8 mouse cellular contexts compared by ENCODE assay signal in the genomic region with DNA sequence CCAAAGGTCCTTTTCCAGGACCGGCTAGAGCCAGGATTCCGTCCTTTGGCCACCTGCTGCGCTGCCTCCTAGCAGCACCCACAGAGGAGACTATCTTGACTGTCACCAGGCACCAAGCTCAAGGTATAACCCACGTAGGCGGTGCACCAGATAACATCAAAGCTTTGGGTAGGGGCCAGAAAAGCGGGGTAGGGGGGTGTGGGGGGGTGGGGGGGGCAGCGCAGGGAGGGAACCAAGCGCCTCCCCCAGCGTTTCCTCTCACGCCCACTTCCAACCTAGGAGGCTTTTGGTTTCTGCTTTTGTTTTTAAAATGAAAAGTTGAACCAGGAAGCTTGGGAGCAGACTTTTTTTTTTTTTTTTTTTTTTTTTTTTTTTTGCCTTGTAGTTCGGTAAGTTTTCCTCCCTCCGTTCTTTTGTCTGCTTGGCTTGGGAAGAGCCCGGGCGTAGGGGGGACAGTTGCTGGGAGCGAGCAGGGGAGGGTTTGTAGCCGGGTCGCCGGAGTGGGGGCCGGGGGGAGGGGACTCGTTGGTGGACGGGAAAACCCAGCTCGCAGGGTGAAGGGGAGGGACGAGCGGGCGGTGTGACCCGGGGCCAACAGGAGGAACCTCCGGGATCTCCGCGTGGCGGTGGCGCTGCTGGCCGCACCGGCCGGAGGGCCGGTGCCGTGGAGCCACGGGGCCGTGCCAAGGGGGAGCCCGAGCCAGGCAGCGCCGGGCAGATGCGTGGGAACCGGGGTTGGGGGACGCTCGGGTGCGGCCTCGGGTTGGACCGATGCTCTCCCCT. TPM values are rescaled to one million over a fixed set of nuclear protein-coding genes. Genes with fewer than 3 reads are reported as not detected.
DNase-seq lines count a peak whose midpoint lies in the region; ATAC-seq and TF ChIP-seq lines count a peak whose summit lies in the region.

No protein-coding gene starts in this region.

- under 1% methylated on average over 48 of the region's 48 CpGs for whole genome bisulfite sequencing in forebrain, embryonic 15.5 days

- peaks cover 25% of the 10 kb centered on the region for H3K27me3 ChIP-seq in E14TG2a.4 (ENCODE audit: insufficient read depth, low read length)
- H3K27me3 ChIP-seq in forebrain, embryonic 15.5 days, result no peaks in the 10 kb centered on the region

- H3K9me3 ChIP-seq in E14TG2a.4 (ENCODE audit: low read length), result no peaks in the 10 kb centered on the region
- no peaks in the 10 kb centered on the region for H3K9me3 ChIP-seq in forebrain, embryonic 15.5 days

- H3K4me2 ChIP-seq in forebrain, embryonic 15.5 days (replicated peaks), result peak overlapping the region; percentile 83

- no peak for TF ChIP-seq CTCF in E14TG2a.4 (conservative IDR thresholded peaks at IDR 0.05; ENCODE audit: low read length)

- peaks cover 36% of the 10 kb centered on the region for H3K4me1 ChIP-seq in E14TG2a.4 (replicated peaks; ENCODE audit: low read depth, low read length)
- peaks cover 33% of the 10 kb centered on the region for H3K4me1 ChIP-seq in forebrain, embryonic 15.5 days

- intact Hi-C loops in heart, postnatal 25 days (cut with DNase I), result loop anchor here (2.0 to 10.0 kb wide), 3 partner anchors 184 to 342 kb away; no protein-coding TSS in a partner anchor

- no peak for ATAC-seq in forebrain, embryonic 15.5 days (replicated peaks)

- H3K36me3 ChIP-seq in E14TG2a.4 (ENCODE audit: insufficient read depth, low read length), result no peaks in the 10 kb centered on the region
- no peaks in the 10 kb centered on the region for H3K36me3 ChIP-seq in forebrain, embryonic 15.5 days

- peak overlapping the region; percentile 70 for H3K27ac ChIP-seq in forebrain, embryonic 15.5 days (replicated peaks)

- peak overlapping the region; percentile 80 for H3K4me3 ChIP-seq in E14TG2a.4 (replicated peaks; ENCODE audit: low read length)
- peak overlapping the region; percentile 66 for H3K4me3 ChIP-seq in forebrain, embryonic 15.5 days

- H3K9ac ChIP-seq in forebrain, embryonic 15.5 days (replicated peaks), result peak overlapping the region; percentile 69

- DNase-seq in c-Kit-positive CD71-positive TER-119-positive erythroid progenitor cells, embryonic 14.5 days (ENCODE audit: low spot score), result peak; percentile 12
- DNase-seq in heart, postnatal 25 days (ENCODE audit: low spot score), result peak; percentile 66
- peak; percentile 21 to 51 for DNase-seq in layer of hippocampus, adult 8-10 months (ENCODE audit: low spot score in 2 of 2)
- peak; percentile 79 for DNase-seq in lung, postnatal 14 days
- DNase-seq in retina, adult 2 months (ENCODE audit: low read depth, low spot score), result peak; percentile 22
- DNase-seq in thymus, postnatal 25 days, result peak; percentile 72

RNA-seq across cellular contexts. Expression of a gene that starts 2.6 kb away (rescaled TPM):
- 17.7 and 21.9 TPM in 2 replicates for polyA plus RNA-seq in forebrain, embryonic 15.5 days (2015; fragmentation: Nextera tagmentation; extraction: Ambion mirVana)
- 10 to 100 TPM; 23.9 to 26.5 TPM for total RNA-seq in heart, postnatal 25 days (2021)
- total RNA-seq in layer of hippocampus, adult 8-10 months (2022), result 10 to 100 TPM; 25.8 to 32.3 (median 31.3) TPM

Comparison
In these comparisons a context has a peak if more than half of its experiments do, and no peak if none do; other contexts are left out.
1. DNase-seq: peak in every context shown above with its lines; median percentile 79 in lung, postnatal 14 days; 72 in thymus, postnatal 25 days; 66 in heart, postnatal 25 days; 36 in layer of hippocampus, adult 8-10 months; 22 in retina, adult 2 months; 12 in c-Kit-positive CD71-positive TER-119-positive erythroid progenitor cells, embryonic 14.5 days.